Mouse (Mus musculus): ENCODE data around the gene Pole2.

Gene Pole2

GRCm38 (mm10) chr12:69227776-69228466 lies at the start of gene Pole2:
Gene Pole2 (minus strand): TSS chr12:69228195.
- DNase-seq: peak; percentile 92

GRCm38 (mm10) chr12:69268956-69269355 lies 41.0 kb upstream of the Pole2 start:
- DNase-seq: no peak

- no peak for DNase-seq
These were observed 40.1 kb upstream of the Pole2 start for GRCm38 (mm10) chr12:69267956-69268632.

- no peak for DNase-seq
These were observed 37.0 kb upstream of the Pole2 start for GRCm38 (mm10) chr12:69265031-69265430.

GRCm38 (mm10) chr12:69262251-69262650 lies 34.3 kb upstream of the Pole2 start:
- no peak for DNase-seq

GRCm38 (mm10) chr12:69257836-69258235 lies 29.8 kb upstream of the Pole2 start:
- DNase-seq: peak; percentile 24

GRCm38 (mm10) chr12:69253806-69254205 lies 25.8 kb upstream of the Pole2 start:
- no peak for DNase-seq

GRCm38 (mm10) chr12:69250756-69251155 lies 22.8 kb upstream of the Pole2 start:
- DNase-seq: no peak

GRCm38 (mm10) chr12:69249766-69250165 lies 21.8 kb upstream of the Pole2 start:
- DNase-seq: no peak

- DNase-seq: peak; percentile 69
These were observed 13.9 kb upstream of the Pole2 start for GRCm38 (mm10) chr12:69241771-69242431.

- no peak for DNase-seq
These were observed 13.4 kb upstream of the Pole2 start for GRCm38 (mm10) chr12:69241405-69241770.

GRCm38 (mm10) chr12:69240876-69241275 lies 12.9 kb upstream of the Pole2 start, which contains the start of gene Klhdc1:
Gene Klhdc1 (plus strand): TSS chr12:69241176.
- no peak for DNase-seq

- DNase-seq: peak; percentile 22
These were observed 10.3 kb upstream of the Pole2 start for GRCm38 (mm10) chr12:69238284-69238683.

GRCm38 (mm10) chr12:69235782-69236181 lies 7.8 kb upstream of the Pole2 start:
- DNase-seq: peak; percentile 15

- DNase-seq: peak; percentile 19
These were observed 1.3 kb upstream of the Pole2 start for GRCm38 (mm10) chr12:69229251-69229650.

- DNase-seq: no peak
These were observed 7.2 kb downstream of the Pole2 start for GRCm38 (mm10) chr12:69220613-69221277.

- DNase-seq: no peak
These were observed 11.4 kb downstream of the Pole2 start for GRCm38 (mm10) chr12:69216587-69216986.

- DNase-seq: peak; percentile 76
These were observed 12.8 kb downstream of the Pole2 start for GRCm38 (mm10) chr12:69215000-69215785.

- no peak for DNase-seq
These were observed 13.6 kb downstream of the Pole2 start for GRCm38 (mm10) chr12:69214393-69214792.

- no peak for DNase-seq
These were observed 14.7 kb downstream of the Pole2 start for GRCm38 (mm10) chr12:69213186-69213777.

GRCm38 (mm10) chr12:69211057-69211456 lies 16.9 kb downstream of the Pole2 start:
- peak; percentile 17 for DNase-seq

Measured in lung, postnatal 36 days (tissue).